Mouse (Mus musculus) kidney, embryonic 14.5 days (tissue): ENCODE data around the gene Zhx3. TPM values are rescaled to one million over a fixed set of nuclear protein-coding genes. Genes with fewer than 3 reads are reported as not detected.

Experiments
- ATAC-seq: fragments of 200-750 bp; cut with Nextera tagmentation; 2 replicates; pipeline ENCODE4 v1.8.0; 2017; ENCODE audit warnings: moderate number of reproducible peaks, mild to moderate bottlenecking, moderate TSS enrichment, moderate library complexity; ENCODE audit not compliant: low FRiP score, low TSS enrichment
- H3K27ac ChIP-seq: fragments of 300-500 bp; sonication (generic); 2 replicates; pipeline ENCODE4 v1.5.1; 2014; ENCODE audit warnings: low read depth, mild to moderate bottlenecking, low read length, moderate library complexity, mixed read lengths
- H3K27me3 ChIP-seq: fragments of 300-500 bp; sonication (generic); 2 replicates; pipeline ENCODE4 v1.6.1; 2014; ENCODE audit warnings: mild to moderate bottlenecking, low read length; ENCODE audit not compliant: control insufficient read depth, insufficient read depth
- H3K36me3 ChIP-seq: fragments of 300-500 bp; sonication (generic); 2 replicates; pipeline ENCODE4 v1.6.1; 2014; ENCODE audit warnings: low read length, mixed read lengths; ENCODE audit not compliant: control insufficient read depth, insufficient read depth
- H3K4me1 ChIP-seq: fragments of 300-500 bp; sonication (generic); 2 replicates; pipeline ENCODE4 v1.6.1; 2014; ENCODE audit warnings: low read length, mixed read lengths; ENCODE audit not compliant: control insufficient read depth, insufficient read depth
- H3K4me2 ChIP-seq: fragments of 300-500 bp; sonication (generic); replicated peaks from 2 replicates; pipeline ENCODE4 v1.6.1; 2014; ENCODE audit warnings: low read depth, mild to moderate bottlenecking, low read length
- H3K4me3 ChIP-seq: fragments of 300-500 bp; sonication (generic); 2 replicates; pipeline ENCODE4 v1.5.1; 2014; ENCODE audit warnings: mild to moderate bottlenecking, low read length
- H3K9ac ChIP-seq: fragments of 300-500 bp; sonication (generic); 2 replicates; pipeline ENCODE4 v1.6.1; 2014; ENCODE audit warnings: low read depth, mild to moderate bottlenecking, low read length, moderate library complexity
- H3K9me3 ChIP-seq: fragments of 300-500 bp; sonication (generic); 2 replicates; pipeline ENCODE4 v1.6.1; 2016; ENCODE audit warnings: low read length; ENCODE audit not compliant: control insufficient read depth
- WGBS: fragments of 180-500 bp; shearing (Covaris S2); extraction: QIAGEN DNeasy Blood & Tissue Kit; methylation state at CpG from one replicate; pipeline ENCODE4 v1.1.7; 2014; 5-methylcytosine and 5-hydroxymethylcytosine counted together
- polyA plus RNA-seq: library from polyadenylated mRNA; unstranded; fragments of >200 nt; fragmentation: Nextera tagmentation; extraction: Ambion mirVana; gene quantifications from 2 replicates; pipeline ENCODE4 v1.2.1, GENCODE M21; 2014

Gene Zhx3
- polyA plus RNA-seq, 1 experiment from 2014 or later = 10.2 TPM

- Histone ChIP-seq H3K27ac (no peak overlapping the region), H3K36me3 (no peaks in the 10 kb centered on the region), H3K4me2 (no peak overlapping the region), H3K9me3 (no peaks in the 10 kb centered on the region; the same call in 1 of the 2 replicates), H3K9ac (no peak overlapping the region), H3K27me3 (no peaks in the 10 kb centered on the region), H3K4me1 (no peaks in the 10 kb centered on the region), H3K4me3 (no peak overlapping the region)
- whole genome bisulfite sequencing = 88% methylated on average over 4 of the region's 4 CpGs
- ATAC-seq = no peak
These were observed 3.3 kb upstream of the Zhx3 start for GRCm38 (mm10) chr2:160876115-160876514.

GRCm38 (mm10) chr2:160874231-160874877 lies 1.6 kb upstream of the Zhx3 start:
- 69% methylated on average over 5 of the region's 5 CpGs for WGBS
- H3K27ac ChIP-seq = no peak overlapping the region
- H3K9ac ChIP-seq = no peak overlapping the region
- no peaks in the 10 kb centered on the region for H3K27me3 ChIP-seq
- no peaks in the 10 kb centered on the region; the same call in 1 of the 2 replicates for H3K9me3 ChIP-seq
- no peak overlapping the region for H3K4me2 ChIP-seq
- ATAC-seq = no peak
- H3K4me3 ChIP-seq = no peak overlapping the region
- H3K36me3 ChIP-seq = no peaks in the 10 kb centered on the region
- no peaks in the 10 kb centered on the region for H3K4me1 ChIP-seq

GRCm38 (mm10) chr2:160872395-160872794 lies 403 bp downstream of the Zhx3 start:
- 0% methylated on average over 30 of the region's 47 CpGs for WGBS
- Histone ChIP-seq H3K27ac (peak overlapping the region; percentile 91), H3K9me3 (no peaks in the 10 kb centered on the region; the same call in 1 of the 2 replicates), H3K9ac (peak overlapping the region; percentile 94), H3K4me2 (peak overlapping the region; percentile 67), H3K4me3 (peak overlapping the region; percentile 88), H3K36me3 (no peaks in the 10 kb centered on the region), H3K27me3 (no peaks in the 10 kb centered on the region), H3K4me1 (no peaks in the 10 kb centered on the region)
- ATAC-seq = peak; percentile 88

GRCm38 (mm10) chr2:160871310-160871709 lies 1.5 kb downstream of the Zhx3 start:
- Histone ChIP-seq H3K27me3 (no peaks in the 10 kb centered on the region), H3K36me3 (no peaks in the 10 kb centered on the region), H3K4me2 (peak overlapping the region; percentile 21), H3K9ac (no peak overlapping the region), H3K27ac (no peak overlapping the region), H3K9me3 (no peaks in the 10 kb centered on the region; the same call in 1 of the 2 replicates), H3K4me3 (peak overlapping the region; percentile 12; the same call in 1 of the 2 replicates), H3K4me1 (no peaks in the 10 kb centered on the region)
- WGBS = 71% methylated on average over 3 of the region's 3 CpGs
- ATAC-seq = no peak

GRCm38 (mm10) chr2:160869446-160869845 lies 3.4 kb downstream of the Zhx3 start:
- Histone ChIP-seq H3K27ac (no peak overlapping the region), H3K27me3 (no peaks in the 10 kb centered on the region), H3K4me2 (no peak overlapping the region), H3K36me3 (no peaks in the 10 kb centered on the region), H3K9ac (no peak overlapping the region), H3K4me3 (no peak overlapping the region), H3K9me3 (no peaks in the 10 kb centered on the region), H3K4me1 (no peaks in the 10 kb centered on the region)
- no peak for ATAC-seq
- 75% methylated on average over 3 of the region's 3 CpGs for WGBS

- no peak overlapping the region for H3K4me2 ChIP-seq
- no peak for ATAC-seq
- H3K4me3 ChIP-seq = no peak overlapping the region
- no peaks in the 10 kb centered on the region for H3K27me3 ChIP-seq
- H3K27ac ChIP-seq = no peak overlapping the region
- H3K4me1 ChIP-seq = no peaks in the 10 kb centered on the region
- H3K9me3 ChIP-seq = no peaks in the 10 kb centered on the region
- no peak overlapping the region for H3K9ac ChIP-seq
- no peaks in the 10 kb centered on the region for H3K36me3 ChIP-seq
- 80% methylated on average over 2 of the region's 2 CpGs for WGBS
These were observed 7.5 kb downstream of the Zhx3 start for GRCm38 (mm10) chr2:160865266-160865665.

GRCm38 (mm10) chr2:160864112-160864511 lies 8.7 kb downstream of the Zhx3 start:
- H3K36me3 ChIP-seq = no peaks in the 10 kb centered on the region
- WGBS = 92% methylated on average over 1 of the region's 1 CpGs
- no peak overlapping the region for H3K9ac ChIP-seq
- H3K4me3 ChIP-seq = no peak overlapping the region
- ATAC-seq = no peak
- H3K27me3 ChIP-seq = no peaks in the 10 kb centered on the region
- no peak overlapping the region for H3K27ac ChIP-seq
- no peaks in the 10 kb centered on the region for H3K4me1 ChIP-seq
- no peaks in the 10 kb centered on the region for H3K9me3 ChIP-seq
- no peak overlapping the region for H3K4me2 ChIP-seq

- Histone ChIP-seq H3K9ac (no peak overlapping the region), H3K27me3 (no peaks in the 10 kb centered on the region), H3K4me1 (no peaks in the 10 kb centered on the region), H3K4me2 (no peak overlapping the region), H3K27ac (no peak overlapping the region), H3K9me3 (no peaks in the 10 kb centered on the region), H3K36me3 (no peaks in the 10 kb centered on the region), H3K4me3 (no peak overlapping the region)
- WGBS = 73% methylated on average over 1 of the region's 1 CpGs
- no peak for ATAC-seq
These were observed 12.4 kb downstream of the Zhx3 start for GRCm38 (mm10) chr2:160860363-160860762.

GRCm38 (mm10) chr2:160856359-160857102 lies 16.3 kb downstream of the Zhx3 start:
- H3K9ac ChIP-seq = no peak overlapping the region
- H3K27ac ChIP-seq = no peak overlapping the region
- no peaks in the 10 kb centered on the region for H3K27me3 ChIP-seq
- H3K36me3 ChIP-seq = no peaks in the 10 kb centered on the region
- no peaks in the 10 kb centered on the region for H3K9me3 ChIP-seq
- no peaks in the 10 kb centered on the region for H3K4me1 ChIP-seq
- no peak for ATAC-seq
- H3K4me3 ChIP-seq = no peak overlapping the region
- no peak overlapping the region for H3K4me2 ChIP-seq
- 78% methylated on average over 5 of the region's 5 CpGs for WGBS
